Mouse (Mus musculus) limb, embryonic 14.5 days (tissue): Measurements from ENCODE around the gene Cenpb. TPM values are rescaled to one million over a fixed set of nuclear protein-coding genes. Genes with fewer than 3 reads are reported as not detected.

Source experiments
- ATAC-seq: fragments of 200-750 bp; cut with Nextera tagmentation; 2 replicates; pipeline ENCODE4 v1.8.0; 2017; ENCODE audit warnings: low read depth, moderate number of reproducible peaks, moderate TSS enrichment; ENCODE audit not compliant: low FRiP score
- DNase-seq: peaks from one replicate; pipeline ENCODE4 v3.0.0-alpha.2; 2015; ENCODE audit warnings: low spot score
- H3K27ac ChIP-seq: fragments of 300-500 bp; sonication (generic); replicated peaks from 2 replicates; pipeline ENCODE4 v1.5.1; 2014; ENCODE audit warnings: low read depth, mild to moderate bottlenecking, low read length, moderate library complexity, mixed read lengths
- H3K27me3 ChIP-seq: fragments of 300-500 bp; sonication (generic); 2 replicates; pipeline ENCODE4 v1.6.1; 2014; ENCODE audit warnings: low read length, mixed read lengths; ENCODE audit not compliant: control insufficient read depth, insufficient read depth
- H3K36me3 ChIP-seq: fragments of 300-500 bp; sonication (generic); 2 replicates; pipeline ENCODE4 v1.6.1; 2014; ENCODE audit warnings: mild to moderate bottlenecking, low read length, moderate library complexity, mixed read lengths; ENCODE audit not compliant: control insufficient read depth, insufficient read depth
- H3K4me1 ChIP-seq: fragments of 300-500 bp; sonication (generic); 2 replicates; pipeline ENCODE4 v1.6.1; 2014; ENCODE audit warnings: antibody characterized with exemption, low read length, mixed read lengths; ENCODE audit not compliant: control insufficient read depth, insufficient read depth
- H3K4me2 ChIP-seq: fragments of 300-500 bp; sonication (generic); replicated peaks from 2 replicates; pipeline ENCODE4 v1.6.1; 2014; ENCODE audit warnings: low read depth, mild to moderate bottlenecking, low read length, moderate library complexity; ENCODE audit not compliant: severe bottlenecking
- H3K4me3 ChIP-seq: fragments of 300-500 bp; sonication (generic); replicated peaks from 2 replicates; pipeline ENCODE4 v1.5.1; 2014; ENCODE audit warnings: low read length
- H3K9ac ChIP-seq: fragments of 300-500 bp; sonication (generic); 2 replicates; pipeline ENCODE4 v1.6.1; 2014; ENCODE audit warnings: mild to moderate bottlenecking, low read depth, low read length, moderate library complexity; ENCODE audit not compliant: severe bottlenecking
- H3K9me3 ChIP-seq: fragments of 300-500 bp; sonication (generic); 2 replicates; pipeline ENCODE4 v1.6.1; 2016; ENCODE audit warnings: low read length; ENCODE audit not compliant: control insufficient read depth
- POLR2A ChIP-seq: fragments of 200-500 bp; IDR thresholded peaks from 2 replicates; pipeline ENCODE4 v1.8.0; 2012; ENCODE audit warnings: inconsistent platforms, mild to moderate bottlenecking, moderate library complexity, borderline replicate concordance; ENCODE audit not compliant: insufficient read depth, insufficient read length; ENCODE audit errors: extremely low read depth
- WGBS: fragments of 180-500 bp; shearing (Covaris S2); extraction: QIAGEN DNeasy Blood & Tissue Kit; methylation state at CpG from one replicate; pipeline ENCODE4 v1.1.7; 2014; 5-methylcytosine and 5-hydroxymethylcytosine counted together
- polyA plus RNA-seq, 2 experiments: library from polyadenylated mRNA; depleted of rRNA in 1 of 2; stranded (reverse) in 1 of 2; unstranded in 1 of 2; fragments of >200 nt; fragmentation: Nextera tagmentation in 1 of 2; extraction: Ambion mirVana in 1 of 2; gene quantifications; 2 replicates each; pipeline versions ENCODE4 v1.2.1 to v1.2.3; 2012 to 2014

Cenpb gene
- polyA plus RNA-seq, 2 experiments = 9.2 to 48.3 TPM

GRCm38 (mm10) chr2:131176491-131176890, 3.4 kb downstream of the Cenpb start:
- Histone ChIP-seq H3K9ac (no peak overlapping the region), H3K4me3 (no peak overlapping the region), H3K4me2 (no peak overlapping the region), H3K36me3 (peaks cover 18% of the 10 kb centered on the region; the same call in 1 of the 2 replicates), H3K9me3 (no peaks in the 10 kb centered on the region), H3K27ac (no peak overlapping the region), H3K4me1 (peaks cover 28% of the 10 kb centered on the region), H3K27me3 (peaks cover 22% of the 10 kb centered on the region)
- DNase-seq = no peak
- 76% methylated on average over 5 of the region's 5 CpGs for WGBS
- no peak for TF ChIP-seq POLR2A
- no peak for ATAC-seq

GRCm38 (mm10) chr2:131175945-131176309, 3.9 kb downstream of the Cenpb start:
- 86% methylated on average over 1 of the region's 1 CpGs for WGBS
- H3K27ac ChIP-seq = no peak overlapping the region
- H3K4me2 ChIP-seq = no peak overlapping the region
- H3K36me3 ChIP-seq = peaks cover 18% of the 10 kb centered on the region; the same call in 1 of the 2 replicates
- H3K9me3 ChIP-seq = no peaks in the 10 kb centered on the region
- H3K9ac ChIP-seq = no peak overlapping the region
- H3K27me3 ChIP-seq = peaks cover 28% of the 10 kb centered on the region
- H3K4me3 ChIP-seq = no peak overlapping the region
- ATAC-seq (no peak), DNase-seq (no peak)
- peaks cover 34% of the 10 kb centered on the region for H3K4me1 ChIP-seq
- TF ChIP-seq POLR2A = no peak

DNA sequence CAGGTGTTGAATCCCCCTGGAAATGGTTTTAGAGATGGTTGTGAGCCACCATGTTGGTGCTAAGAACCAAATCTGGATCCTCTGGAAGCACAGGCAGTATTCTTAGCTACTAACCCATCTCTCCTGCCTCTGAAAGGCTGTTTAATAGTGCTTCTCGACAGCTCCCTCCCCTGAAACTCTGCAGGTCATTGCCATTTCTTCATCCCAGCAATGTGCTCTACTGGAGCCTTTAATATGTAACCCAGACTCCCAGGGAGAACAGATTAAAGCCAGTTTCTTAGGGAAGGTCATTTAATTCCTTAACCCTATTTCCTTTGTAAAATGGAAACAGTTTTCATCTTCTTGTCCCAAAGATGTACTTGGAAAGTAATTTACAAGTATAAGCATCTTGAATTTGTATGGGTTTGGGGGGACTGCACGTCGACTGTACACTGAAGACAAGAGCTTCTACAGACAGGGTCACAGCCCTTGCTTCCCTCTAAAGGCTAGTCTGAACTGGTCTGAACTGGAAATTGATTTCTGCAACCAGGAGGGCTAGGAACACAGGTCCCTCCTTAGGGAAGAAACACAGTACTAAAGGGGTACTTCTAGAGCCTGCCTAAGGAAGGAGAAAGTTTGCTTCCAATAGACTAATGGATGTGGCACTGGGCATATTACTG, 4.5 kb downstream of the Cenpb start:
- H3K4me1 ChIP-seq = peaks cover 34% of the 10 kb centered on the region
- peaks cover 18% of the 10 kb centered on the region; the same call in 1 of the 2 replicates for H3K36me3 ChIP-seq

DNA sequence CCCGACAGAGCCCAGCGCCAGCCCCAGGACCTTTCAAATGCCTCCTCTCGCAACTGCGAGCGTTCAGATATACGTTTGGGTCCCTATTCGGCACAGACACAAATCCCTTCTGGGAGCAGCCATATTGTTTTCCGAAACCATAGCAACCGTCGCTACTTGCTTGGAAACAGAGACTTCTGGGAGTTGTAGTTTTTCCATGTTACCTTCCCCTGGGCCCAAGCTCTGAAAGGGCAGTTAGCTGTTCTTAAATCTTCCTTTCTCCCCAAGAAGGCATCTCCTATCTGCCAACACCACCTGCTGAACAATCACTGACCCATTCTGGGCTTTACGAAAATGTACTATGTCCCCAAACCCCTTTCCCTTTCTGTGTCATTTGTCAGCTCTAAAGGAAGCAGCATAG, 5.2 kb downstream of the Cenpb start:
- H3K4me2 ChIP-seq = peak overlapping the region; percentile 73
- ATAC-seq = peak; percentile 42; the same call in 1 of the 2 replicates
- peak overlapping the region; percentile 29 for H3K4me3 ChIP-seq
- peaks cover 36% of the 10 kb centered on the region for H3K27me3 ChIP-seq
- H3K9ac ChIP-seq = no peak overlapping the region
- H3K4me1 ChIP-seq = peaks cover 34% of the 10 kb centered on the region
- peak; percentile 85 for DNase-seq
- peaks cover 18% of the 10 kb centered on the region; the same call in 1 of the 2 replicates for H3K36me3 ChIP-seq
- no peak overlapping the region for H3K27ac ChIP-seq
- 6% methylated on average over 11 of the region's 11 CpGs for WGBS
- TF ChIP-seq POLR2A = no peak
- no peaks in the 10 kb centered on the region for H3K9me3 ChIP-seq

More for the DNA sequence above, 4.5 kb downstream of the Cenpb start:
- Histone ChIP-seq H3K27me3 (peaks cover 33% of the 10 kb centered on the region), H3K4me2 (no peak overlapping the region), H3K9me3 (no peaks in the 10 kb centered on the region), H3K27ac (no peak overlapping the region), H3K4me3 (no peak overlapping the region), H3K9ac (no peak overlapping the region)
- TF ChIP-seq POLR2A = no peak
- no peak for DNase-seq
- 72% methylated on average over 3 of the region's 3 CpGs for WGBS
- ATAC-seq = no peak

DNA sequence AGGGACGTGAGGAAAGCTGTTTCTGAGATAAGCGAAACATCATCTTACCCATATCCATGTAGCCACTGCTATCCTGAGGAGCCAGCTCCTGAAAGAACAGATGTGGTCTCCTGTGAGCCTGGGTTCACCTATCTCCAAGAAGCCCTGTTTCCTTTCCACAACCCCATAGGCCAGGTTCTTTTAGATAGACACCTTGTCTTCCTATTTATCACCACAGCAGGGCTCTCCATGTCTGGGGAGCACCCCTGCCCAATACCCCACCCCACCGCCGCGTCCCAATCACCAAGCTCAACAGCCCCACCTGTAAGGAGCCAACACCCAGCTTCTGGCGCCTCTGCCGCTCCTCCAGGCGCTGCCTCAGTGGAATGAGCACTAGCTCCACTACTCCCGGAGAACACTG, 7.5 kb downstream of the Cenpb start:
- DNase-seq (no peak), ATAC-seq (no peak)
- no peak overlapping the region for H3K27ac ChIP-seq
- WGBS = 40% methylated on average over 9 of the region's 9 CpGs
- no peak for TF ChIP-seq POLR2A
- H3K4me1 ChIP-seq = peaks cover 18% of the 10 kb centered on the region
- peaks cover 36% of the 10 kb centered on the region for H3K27me3 ChIP-seq
- no peaks in the 10 kb centered on the region for H3K9me3 ChIP-seq
- no peak overlapping the region for H3K4me2 ChIP-seq
- no peak overlapping the region for H3K4me3 ChIP-seq
- H3K36me3 ChIP-seq = peaks cover 9% of the 10 kb centered on the region; the same call in 1 of the 2 replicates
- H3K9ac ChIP-seq = no peak overlapping the region
